ENCODE assay signal across 7 mouse cellular contexts in the genomic region with DNA sequence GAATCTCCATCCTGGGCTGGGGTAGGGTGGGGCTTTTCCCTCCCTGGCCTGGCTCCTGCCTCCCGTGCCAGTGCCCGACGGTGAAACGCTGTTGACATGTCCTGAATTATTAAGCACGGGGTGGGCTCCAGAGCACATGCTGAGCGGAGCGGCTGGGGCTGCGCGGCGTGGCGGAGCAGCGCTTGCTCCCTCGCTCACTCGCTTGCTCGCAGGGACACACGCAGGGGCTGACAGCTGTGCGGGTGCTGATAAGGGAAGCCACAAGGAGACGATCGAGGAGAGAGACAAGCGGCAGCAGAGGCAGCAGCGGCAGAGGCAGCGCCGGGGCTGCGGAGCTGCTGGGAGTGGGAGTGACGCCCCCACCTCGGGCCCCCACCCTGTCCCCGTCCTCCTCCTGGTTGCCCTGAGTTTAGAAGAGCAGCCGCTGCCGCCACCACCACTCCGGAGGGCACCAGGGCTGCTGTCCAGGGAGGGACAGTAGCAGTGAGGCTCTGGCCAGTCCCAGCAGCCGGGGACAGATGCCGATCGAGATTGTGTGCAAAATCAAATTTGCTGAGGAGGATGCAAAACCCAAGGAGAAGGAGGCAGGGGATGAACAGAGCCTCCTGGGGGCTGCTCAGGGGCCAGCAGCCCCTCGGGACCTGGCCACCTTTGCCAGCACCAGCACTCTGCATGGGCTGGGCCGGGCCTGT. TPM values are rescaled to one million over a fixed set of nuclear protein-coding genes. Genes with fewer than 3 reads are reported as not detected.
DNase-seq lines count a peak whose midpoint lies in the region; ATAC-seq and TF ChIP-seq lines count a peak whose summit lies in the region.

TSS of gene Asic4 (plus strand) at position 123 of the 692 bp plus-strand sequence.

- H3K27me3 ChIP-seq in embryonic facial prominence, embryonic 14.5 days (replicated peaks; ENCODE audit: control insufficient read depth, insufficient read depth, low read length): peaks cover 73% of the 10 kb centered on the region
- H3K27me3 ChIP-seq in myocyte (ENCODE audit: control insufficient read depth, insufficient read depth, insufficient read length): peaks cover 18% of the 10 kb centered on the region

- 2% methylated on average over 26 of the region's 35 CpGs for WGBS in embryonic facial prominence, embryonic 14.5 days

- H3K79me2 ChIP-seq in myocyte (ENCODE audit: control insufficient read depth, insufficient read depth): no peaks in the 10 kb centered on the region

- H3K4me3 ChIP-seq in left cerebral cortex, adult 2 months: peak within 1 kb of the TSS; percentile 38
- H3K4me3 ChIP-seq in embryonic facial prominence, embryonic 14.5 days (ENCODE audit: low read depth, low read length): peak within 1 kb of the TSS; percentile 31
- no peak within 1 kb of the TSS for H3K4me3 ChIP-seq in myocyte

- peak within 1 kb of the TSS; percentile 61 for H3K4me2 ChIP-seq in embryonic facial prominence, embryonic 14.5 days (ENCODE audit: low read depth, low read length)
- peak within 1 kb of the TSS; percentile 10 for H3K4me2 ChIP-seq in myocyte (ENCODE audit: low read depth)

- H3K9ac ChIP-seq in embryonic facial prominence, embryonic 14.5 days (ENCODE audit: low read depth, low read length): peak within 1 kb of the TSS; percentile 38

- H3K27ac ChIP-seq in left cerebral cortex, adult 2 months: peak within 1 kb of the TSS; percentile 40; the same call in 1 of the 2 replicates
- no peak within 1 kb of the TSS for H3K27ac ChIP-seq in embryonic facial prominence, embryonic 14.5 days (replicated peaks; ENCODE audit: low read depth, low read length)

- H3ac ChIP-seq in myocyte (ENCODE audit: control insufficient read depth, insufficient read length): no peak within 1 kb of the TSS

- intact Hi-C loops in left cerebral cortex, adult 2 months (cut with DNase I): no loop called here
- intact Hi-C loops in left cerebral cortex, postnatal 14 days (cut with DNase I): no loop called here

- no peaks in the 10 kb centered on the region for H3K36me3 ChIP-seq in embryonic facial prominence, embryonic 14.5 days (ENCODE audit: control insufficient read depth, insufficient read depth, low read length)
- no peaks in the 10 kb centered on the region for H3K36me3 ChIP-seq in myocyte (ENCODE audit: control insufficient read depth, insufficient read depth)

- H3K4me1 ChIP-seq in embryonic facial prominence, embryonic 14.5 days (ENCODE audit: control insufficient read depth, insufficient read depth, low read length): peaks cover 41% of the 10 kb centered on the region

- no peak for TF ChIP-seq POLR2A in myocyte (IDR thresholded peaks at IDR 0.05; ENCODE audit: insufficient read length, low read depth)

- no peaks in the 10 kb centered on the region for H3K9me3 ChIP-seq in embryonic facial prominence, embryonic 14.5 days (ENCODE audit: control insufficient read depth, low read length)

- DNase-seq in left cerebral cortex, adult 2 months (ENCODE audit: extremely low spot score in 1 of 2, low spot score in 2 of 2): no peak
- DNase-seq in left cerebral cortex, adult 9 months (ENCODE audit: low spot score in 2 of 2): no peak
- DNase-seq in embryonic facial prominence, embryonic 14.5 days (ENCODE audit: low spot score): peak; percentile 36
- no peak for DNase-seq in left cerebral cortex, postnatal 14 days (ENCODE audit: low spot score in 2 of 2)
- DNase-seq in thymus, postnatal 10 days (ENCODE audit: low spot score in 2 of 2): no peak
- DNase-seq in spleen, adult 12 weeks (ENCODE audit: low spot score): no peak

- TF ChIP-seq CTCF in left cerebral cortex, adult 2 months (IDR thresholded peaks at IDR 0.05): no peak

- no peak for ATAC-seq in embryonic facial prominence, embryonic 14.5 days (ENCODE audit: low read depth)

TF ChIP-seq in myocyte, 11 proteins besides CTCF, POLR2A, EP300 and RAD21:
- TF ChIP-seq TCF3 (IDR thresholded peaks at IDR 0.05; ENCODE audit: insufficient read length, low read depth) (no peak), E2F4 (IDR thresholded peaks at IDR 0.05; ENCODE audit: insufficient read depth) (no peak), USF1 (IDR thresholded peaks at IDR 0.05; ENCODE audit: low read depth) (no peak), MAX (IDR thresholded peaks at IDR 0.05; ENCODE audit: low read depth) (no peak), TCF12 (IDR thresholded peaks at IDR 0.05; ENCODE audit: insufficient read depth, poor library complexity, severe bottlenecking) (peak; percentile 19), MYOG (IDR thresholded peaks at IDR 0.05; ENCODE audit: control insufficient read depth in 1 of 3, insufficient read depth in 1 of 3, insufficient read length in 2 of 3, low read depth in 2 of 3) (peak in 2 of 3 experiments; percentile 95 to 98), MYOD1 (IDR thresholded peaks at IDR 0.05; ENCODE audit: control insufficient read depth in 1 of 3, insufficient read length in 2 of 3, low read depth in 2 of 3) (peak in 2 of 3 experiments; percentile 83 to 87), REST (IDR thresholded peaks at IDR 0.05; ENCODE audit: insufficient read depth, insufficient read length) (no peak), POLR2AphosphoS2 (IDR thresholded peaks at IDR 0.05; ENCODE audit: insufficient read length, low read depth) (no peak), SRF (IDR thresholded peaks at IDR 0.05; ENCODE audit: control insufficient read depth, insufficient read length, low read depth) (no peak), CEBPB (IDR thresholded peaks at IDR 0.05; ENCODE audit: insufficient read depth, poor library complexity, severe bottlenecking) (no peak)

RNA-seq across cellular contexts. Expression of gene Asic4, which starts in this region (rescaled TPM):
- 10 to 100 TPM in 1 of 2 experiments, 1 to 10 TPM in 1; 8.7 to 13.2 TPM for total RNA-seq in left cerebral cortex, adult 2 months (2021)
- polyA plus RNA-seq in embryonic facial prominence, embryonic 14.5 days (2014; fragmentation: Nextera tagmentation; extraction: Ambion mirVana): 0.16 and 0.18 TPM in 2 replicates
- total RNA-seq in left cerebral cortex, postnatal 14 days (2021): 10 to 100 TPM; 14.9 to 17.7 TPM
- 0.28 TPM for polyA plus RNA-seq in myocyte (2012; fragmentation: generic; extraction: Trizol)

Comparison
In these comparisons a context has a peak if more than half of its experiments do, and no peak if none do; other contexts are left out.
1. Peak in DNase-seq, H3K4me3 ChIP-seq, H3K9ac ChIP-seq and H3K4me2 ChIP-seq in embryonic facial prominence, embryonic 14.5 days; RNA of the gene not detected or under 1 TPM.